Mouse (Mus musculus) inflammation-experienced regulatory T-cells, adult 6 months (primary cell): ENCODE results near the gene Zbtb25. TPM values are rescaled to one million over a fixed set of nuclear protein-coding genes. Genes with fewer than 3 reads are reported as not detected.

Experiments used
- ATAC-seq: one replicate; pipeline ENCODE4 v1.8.0; 2017
- polyA plus RNA-seq, 3 experiments: library from polyadenylated mRNA; unstranded; fragments of 100-300 nt; shearing (Covaris generic); gene quantifications; one replicate each; pipeline ENCODE4 v1.2.1; 2017

The Zbtb25 gene
- polyA plus RNA-seq, 3 experiments from 2014 or later = 7.2 to 17.0 (median 16.5) TPM

- peak; percentile 65 for ATAC-seq
Measured at GRCm38 (mm10) chr12:76376649-76377048, 7.2 kb upstream of the Zbtb25 start.

GRCm38 (mm10) chr12:76375506-76375905, 6.1 kb upstream of the Zbtb25 start:
- peak; percentile 52 for ATAC-seq

DNA sequence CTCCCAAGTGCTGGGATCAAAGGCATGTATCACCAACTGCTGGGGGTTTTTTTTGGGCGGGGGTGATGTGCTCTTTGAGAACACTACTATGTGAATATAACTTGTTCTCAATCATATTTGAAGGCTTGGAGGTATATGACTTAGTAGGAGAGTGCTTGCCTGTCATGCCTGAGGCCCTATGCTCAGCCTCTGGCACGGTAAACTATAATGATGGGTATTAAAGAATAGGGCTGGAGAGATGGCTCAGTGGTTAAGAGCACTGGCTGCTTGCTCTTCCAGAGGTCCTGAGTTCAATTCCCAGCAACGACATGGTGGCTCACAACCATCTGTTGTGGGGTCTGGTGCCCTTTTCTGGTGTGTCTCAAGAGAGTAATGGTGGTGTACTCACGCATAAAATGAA, 5.5 kb upstream of the Zbtb25 start:
- no peak for ATAC-seq

DNA sequence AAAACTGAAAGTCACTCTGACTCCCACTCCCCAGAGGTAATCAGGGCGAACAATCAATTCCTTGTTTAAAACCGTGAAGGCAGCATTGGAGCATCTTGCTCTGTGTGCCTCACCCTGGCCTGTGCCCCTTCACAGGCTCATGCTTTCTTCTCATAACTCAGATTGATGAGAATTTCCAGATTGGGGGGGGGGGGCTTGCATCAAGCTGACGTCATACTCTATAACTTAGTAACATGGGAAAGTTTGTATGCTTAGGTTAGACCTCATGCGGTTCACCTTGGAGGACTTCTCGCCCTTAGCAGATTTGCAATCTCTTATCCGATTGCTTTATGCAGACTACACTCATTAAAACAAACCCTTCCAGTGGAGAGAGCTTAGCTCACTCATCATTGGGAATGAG, 4.6 kb upstream of the Zbtb25 start:
- ATAC-seq = peak; percentile 1

DNA sequence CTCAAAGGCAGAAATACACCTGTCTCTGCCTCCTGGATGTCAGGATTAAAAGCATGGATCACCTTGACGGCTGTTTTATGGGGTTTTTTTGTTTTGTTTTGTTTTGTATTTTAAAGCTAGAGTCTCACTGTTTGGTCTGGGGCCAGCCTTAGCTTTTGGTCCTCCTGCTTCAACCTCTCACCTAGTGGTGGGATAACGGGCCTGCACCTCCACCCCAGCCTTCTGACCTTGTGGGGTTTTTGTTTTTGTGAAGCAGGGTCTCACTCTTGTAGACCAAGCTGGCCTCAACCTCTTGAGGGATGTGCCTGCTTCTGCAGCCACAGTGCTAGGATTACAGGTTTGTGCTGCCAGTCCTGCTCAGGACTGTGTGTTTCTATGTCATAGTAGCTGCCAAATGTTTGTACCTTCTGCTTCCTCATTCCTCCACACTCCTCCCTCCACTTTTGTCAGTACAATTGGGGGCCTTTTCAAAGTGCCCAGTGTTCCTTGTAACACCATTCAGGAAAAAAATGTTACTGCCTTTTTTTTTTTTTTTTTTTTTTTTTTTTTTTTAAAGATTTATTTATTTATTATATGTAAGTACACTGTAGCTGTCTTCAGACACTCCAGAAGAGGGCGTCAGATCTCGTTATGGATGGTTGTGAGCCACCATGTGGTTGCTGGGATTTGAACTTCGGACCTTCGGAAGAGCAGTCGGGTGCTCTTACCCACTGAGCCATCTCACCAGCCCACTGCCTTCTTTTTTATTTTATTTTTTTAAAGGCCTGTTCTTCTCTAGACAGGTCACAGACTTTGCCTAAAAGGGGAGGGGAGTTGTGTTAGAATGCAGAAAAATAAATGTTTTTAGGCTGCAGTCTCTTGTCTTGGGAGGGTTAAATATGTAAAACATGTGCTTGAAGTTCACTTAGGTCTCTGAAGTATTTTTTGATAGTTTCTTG, 3.7 kb upstream of the Zbtb25 start:
- ATAC-seq = no peak

GRCm38 (mm10) chr12:76372046-76372445, 2.6 kb upstream of the Zbtb25 start:
- ATAC-seq = no peak

DNA sequence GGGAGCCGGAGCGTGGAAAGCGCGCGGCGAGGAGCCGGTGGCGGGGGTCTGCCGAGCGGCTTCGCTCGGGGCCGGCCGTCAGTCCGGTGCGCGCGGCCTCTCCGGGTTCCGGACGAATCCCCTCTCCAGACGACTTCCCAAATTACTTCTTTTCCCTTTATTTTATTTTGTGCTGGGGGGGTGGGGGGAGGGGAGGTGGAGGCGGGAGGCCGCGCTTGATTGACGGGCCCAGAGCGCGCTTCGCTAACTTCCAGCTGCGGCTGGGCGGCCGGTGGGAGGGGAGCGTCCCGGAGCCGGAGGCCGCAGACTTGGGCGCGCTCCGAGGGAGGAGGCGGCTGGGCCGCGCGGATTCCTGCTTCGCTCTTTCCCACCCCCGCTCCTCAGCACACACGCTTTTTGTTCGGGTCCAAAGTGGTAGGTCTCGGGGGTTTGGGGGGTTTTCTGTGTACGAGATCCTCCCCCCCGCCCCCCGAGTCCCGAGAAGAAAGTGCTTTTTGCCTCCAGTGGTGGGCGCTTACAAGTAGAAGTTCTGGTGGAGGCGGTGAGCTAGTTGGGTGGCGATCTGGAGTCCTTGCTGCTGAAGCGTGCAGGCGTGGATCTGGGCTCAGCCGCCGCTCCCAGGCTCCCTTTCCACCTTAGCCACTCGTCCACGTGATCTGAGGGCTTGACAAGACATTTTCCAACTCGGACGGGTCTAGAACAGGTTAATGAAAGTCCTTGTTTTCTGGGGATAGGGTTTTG, 1.6 kb upstream of the Zbtb25 start:
- ATAC-seq = peak; percentile 16

DNA sequence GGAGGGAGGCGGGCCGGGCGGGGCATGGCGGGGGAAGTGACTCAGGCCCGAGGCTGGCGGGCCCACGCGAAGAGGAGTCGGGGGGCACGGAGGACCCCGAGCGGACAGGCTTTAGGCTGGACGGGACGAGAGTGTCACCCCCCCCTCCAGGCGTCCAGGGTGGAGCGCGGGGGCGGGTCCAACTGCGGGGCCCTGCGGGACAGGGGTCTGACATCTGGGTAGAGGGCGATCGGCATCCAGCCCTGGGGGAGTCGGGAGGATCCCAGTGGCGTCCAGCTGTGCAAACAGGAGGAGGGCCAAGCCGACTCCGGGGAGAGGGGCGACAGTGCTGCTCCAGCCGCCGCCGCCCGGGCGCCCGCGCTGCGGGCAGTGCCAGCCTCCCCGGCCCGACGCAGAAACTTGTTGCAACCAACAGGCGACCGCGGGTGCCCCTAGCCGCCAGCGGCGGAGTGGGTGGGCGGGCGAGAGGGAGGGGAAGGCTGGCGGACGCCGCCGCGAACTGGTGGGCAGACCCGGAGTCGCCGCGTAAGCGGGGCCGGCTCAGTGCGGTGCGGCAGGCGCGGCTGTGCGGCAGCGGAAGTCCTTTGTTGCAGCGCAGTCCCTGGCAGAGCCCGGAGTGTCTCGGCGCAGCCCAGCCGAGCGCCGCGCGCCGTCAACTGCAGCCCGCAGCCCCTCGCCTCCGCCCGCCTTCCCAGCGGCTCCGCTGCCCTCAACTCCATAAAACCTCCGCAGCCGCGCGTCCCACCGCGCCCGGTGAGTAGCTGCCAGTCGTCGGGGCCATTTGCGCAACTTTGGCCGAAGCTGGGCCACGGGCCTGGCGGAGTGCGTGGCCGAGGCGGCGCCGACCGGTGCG, 802 bp upstream of the Zbtb25 start, which contains the start of gene Zbtb1:
TSS of gene Zbtb1 (plus strand) at position 289 of the 853 bp plus-strand sequence.
- ATAC-seq = peak; percentile 24

DNA sequence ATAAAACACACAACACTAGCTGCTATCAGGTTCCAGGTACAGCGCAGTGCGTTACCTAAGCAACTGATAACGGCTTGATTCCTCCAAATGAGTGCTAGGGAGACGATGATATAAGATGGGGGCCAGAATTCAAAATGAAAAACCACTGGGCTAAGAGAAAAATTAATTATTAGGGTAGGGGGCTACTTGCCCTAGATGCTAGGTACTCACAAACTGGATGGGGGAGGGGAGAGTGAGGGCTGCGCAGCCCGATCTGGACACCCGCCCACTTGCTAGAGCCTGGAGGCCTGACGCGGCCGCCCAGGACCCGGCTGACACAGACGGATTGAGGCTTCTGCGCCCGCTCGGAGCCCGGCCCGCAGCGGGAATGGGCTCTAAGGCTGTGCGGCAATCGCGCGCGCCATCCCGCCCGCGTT, 604 bp downstream of the Zbtb25 start:
- ATAC-seq = no peak

DNA sequence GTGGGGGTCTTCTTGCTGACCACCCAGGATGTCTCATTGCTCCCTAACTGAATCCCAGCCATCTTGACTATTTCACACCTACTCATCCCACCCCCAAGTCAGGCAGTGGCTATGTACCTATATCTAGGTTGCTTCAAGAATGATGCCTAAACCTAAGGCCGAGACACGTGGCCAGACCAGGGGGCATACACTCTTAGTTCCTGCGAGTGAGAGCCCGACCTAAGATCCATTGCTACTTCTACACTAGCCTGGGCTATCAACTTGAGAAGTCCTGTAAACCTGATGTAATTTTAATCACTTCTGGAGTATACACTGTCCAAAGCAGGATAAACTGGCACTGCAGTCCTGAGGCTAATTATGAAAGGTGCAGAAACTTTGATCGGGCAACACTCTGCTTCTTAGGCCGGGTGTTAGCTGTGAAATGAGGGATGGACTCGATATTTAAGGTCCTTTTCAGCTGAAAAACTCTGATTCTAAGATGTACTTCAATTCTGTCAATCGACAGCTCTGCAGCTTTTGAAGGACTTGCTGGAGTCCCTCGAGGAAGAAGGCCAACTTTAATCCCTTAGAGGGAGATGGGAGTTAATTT, 1.1 kb downstream of the Zbtb25 start:
- no peak for ATAC-seq

DNA sequence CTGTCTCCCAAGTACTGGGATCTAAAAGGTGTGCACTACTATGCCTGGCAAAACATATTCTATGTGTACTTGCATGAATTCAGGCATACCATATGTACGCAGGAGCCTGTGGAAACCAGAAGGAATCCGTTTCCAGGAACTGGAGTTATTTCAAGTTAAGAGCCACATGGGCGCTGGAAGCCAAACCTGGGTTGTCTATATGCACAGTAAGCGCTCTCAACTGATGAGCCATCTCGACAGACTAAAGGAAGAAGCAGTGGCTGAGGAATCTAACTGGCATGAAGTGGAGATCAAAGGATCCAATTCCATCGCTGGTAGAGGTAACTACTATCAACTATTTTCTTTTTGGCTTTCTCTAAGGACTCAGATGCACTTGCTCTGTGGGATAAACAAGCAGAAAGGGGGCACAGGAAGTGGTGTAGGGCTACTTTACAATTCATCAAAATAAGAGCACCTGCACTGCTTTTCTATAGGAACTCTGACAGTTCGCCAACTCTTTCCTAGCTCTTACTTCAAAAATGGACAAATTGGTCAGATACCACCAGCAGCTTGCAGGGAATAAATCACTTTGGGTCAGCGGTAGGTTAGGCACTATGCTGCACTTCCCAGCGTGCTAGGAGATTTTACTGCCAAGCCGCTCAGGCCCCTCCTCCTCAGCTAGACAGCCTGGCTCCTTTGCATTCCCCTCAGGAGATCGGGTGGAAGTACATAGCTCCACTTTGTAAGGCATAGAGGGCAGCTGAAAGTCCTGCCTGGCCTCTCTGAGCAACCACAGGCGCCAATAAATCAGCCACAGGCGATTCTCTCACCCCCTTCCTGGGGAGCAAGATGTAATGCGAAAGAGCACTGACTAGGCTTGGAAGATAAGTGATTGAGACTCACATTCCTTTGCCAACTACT, 2.1 kb downstream of the Zbtb25 start:
- ATAC-seq = peak; percentile 38

- no peak for ATAC-seq
Measured at GRCm38 (mm10) chr12:76366276-76366675, 3.1 kb downstream of the Zbtb25 start.

DNA sequence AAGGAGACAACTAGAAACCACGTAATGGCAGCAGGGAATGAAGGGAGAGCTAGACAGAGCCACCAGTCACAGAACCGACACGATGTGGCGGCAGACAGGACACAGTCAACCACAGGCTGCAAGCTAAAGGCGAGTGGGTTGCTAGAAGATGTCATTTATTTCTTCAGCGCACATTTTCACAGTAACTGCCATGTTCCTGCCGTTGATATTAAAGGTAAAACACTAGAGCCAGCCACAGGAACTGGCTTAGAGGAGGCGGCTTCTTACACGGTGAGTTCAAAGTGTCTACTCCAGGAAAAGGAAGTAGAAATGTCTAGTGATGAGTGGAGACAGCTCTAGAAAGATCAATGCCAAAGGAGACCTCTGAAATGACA, 7.1 kb downstream of the Zbtb25 start:
- ATAC-seq = peak; percentile 75

DNA sequence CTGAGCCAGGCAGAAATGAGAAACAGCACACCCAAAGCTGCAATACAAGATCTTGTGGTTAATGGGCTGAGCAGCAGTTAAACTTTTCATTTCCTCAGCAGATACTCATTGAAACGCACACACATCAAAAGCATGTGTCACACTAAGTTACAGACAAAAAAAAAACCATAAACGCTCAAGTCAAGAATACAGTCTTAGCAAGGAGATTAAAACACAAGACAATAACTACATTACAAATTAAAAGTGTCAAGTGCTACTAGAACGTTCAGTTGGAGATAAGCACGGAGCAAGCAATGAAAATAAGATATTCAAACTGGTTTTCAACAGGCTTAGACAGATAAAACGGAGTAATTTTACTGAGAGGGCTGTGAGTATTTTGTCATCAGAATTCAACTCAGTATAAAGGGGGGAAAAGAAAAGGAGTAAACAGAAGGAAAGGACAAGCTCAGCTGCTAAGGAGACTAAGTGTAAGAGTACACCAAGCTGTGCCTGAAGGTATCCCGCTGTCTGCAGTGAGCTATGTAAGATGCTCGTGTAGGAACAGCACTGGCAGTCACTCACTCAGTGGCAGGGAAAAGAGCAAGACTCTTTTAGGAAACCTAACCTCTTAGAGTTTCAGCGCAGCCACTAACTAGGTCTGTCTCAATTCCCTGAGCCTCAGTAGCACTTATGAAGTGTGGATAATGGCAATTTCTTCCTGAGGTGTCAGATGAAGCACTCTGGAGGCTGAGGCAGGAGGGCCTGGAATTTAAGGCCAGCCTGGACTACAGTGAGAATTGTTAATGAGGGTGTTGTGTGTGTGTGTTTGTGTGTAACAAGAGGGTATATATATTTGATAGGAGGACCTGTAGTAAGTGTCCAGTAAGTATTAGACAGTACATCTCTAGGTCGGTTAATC, 7.7 kb downstream of the Zbtb25 start:
- ATAC-seq = peak; percentile 67

- ATAC-seq = no peak
Measured at GRCm38 (mm10) chr12:76360868-76361267, 8.5 kb downstream of the Zbtb25 start.

GRCm38 (mm10) chr12:76349680-76350220, 19.7 kb downstream of the Zbtb25 start:
- no peak for ATAC-seq

- ATAC-seq = peak; percentile 84
Measured at GRCm38 (mm10) chr12:76345759-76346455, 23.5 kb downstream of the Zbtb25 start.

- peak; percentile 43 for ATAC-seq
Measured at GRCm38 (mm10) chr12:76341080-76341479, 28.3 kb downstream of the Zbtb25 start.
